Mouse (Mus musculus) adrenal gland, postnatal 36 days (tissue): ENCODE results near the gene Mpped1. TPM values are rescaled to one million over a fixed set of nuclear protein-coding genes. Genes with fewer than 3 reads are reported as not detected.

Experiments
- DNase-seq, 2 experiments: peaks; one replicate each; pipeline ENCODE4 v3.0.0; 2021; ENCODE audit warnings: mixed read lengths in 1 of 2
- total RNA-seq, 2 experiments: library from RNA; stranded (reverse); gene quantifications; 2 replicates each; pipeline ENCODE4 v1.2.3; 2021

Mpped1 gene
- total RNA-seq, 2 experiments from 2014 or later, result not detected

- no peak for DNase-seq
Measured at GRCm38 (mm10) chr15:83789046-83789445, 9.8 kb downstream of the Mpped1 start.

GRCm38 (mm10) chr15:83796924-83797323 is 17.7 kb downstream of the Mpped1 start:
- no peak for DNase-seq

- DNase-seq, result no peak
Measured at GRCm38 (mm10) chr15:83798964-83799363, 19.7 kb downstream of the Mpped1 start.

- no peak for DNase-seq
Measured at GRCm38 (mm10) chr15:83801011-83801410, 21.7 kb downstream of the Mpped1 start.

- no peak for DNase-seq
Measured at GRCm38 (mm10) chr15:83814106-83814505, 34.8 kb downstream of the Mpped1 start.

- no peak for DNase-seq
Measured at GRCm38 (mm10) chr15:83828011-83828410, 48.7 kb downstream of the Mpped1 start.

GRCm38 (mm10) chr15:83829226-83829625 is 50.0 kb downstream of the Mpped1 start:
- DNase-seq, result no peak

- DNase-seq, result no peak
Measured at GRCm38 (mm10) chr15:83832265-83832664, 53.0 kb downstream of the Mpped1 start.

- DNase-seq, result no peak
Measured at GRCm38 (mm10) chr15:83840950-83841719, 61.9 kb downstream of the Mpped1 start.

GRCm38 (mm10) chr15:83842419-83842818 is 63.2 kb downstream of the Mpped1 start:
- no peak for DNase-seq

GRCm38 (mm10) chr15:83842915-83843789 is 63.9 kb downstream of the Mpped1 start:
- no peak for DNase-seq

GRCm38 (mm10) chr15:83845734-83846133 is 66.5 kb downstream of the Mpped1 start:
- no peak for DNase-seq

- DNase-seq, result no peak
Measured at GRCm38 (mm10) chr15:83846592-83846991, 67.3 kb downstream of the Mpped1 start.

GRCm38 (mm10) chr15:83847512-83847911 is 68.2 kb downstream of the Mpped1 start:
- DNase-seq, result no peak

GRCm38 (mm10) chr15:83848193-83848592 is 68.9 kb downstream of the Mpped1 start:
- no peak for DNase-seq

GRCm38 (mm10) chr15:83853400-83853811 is 74.1 kb downstream of the Mpped1 start:
- DNase-seq, result no peak

GRCm38 (mm10) chr15:83857129-83857528 is 77.9 kb downstream of the Mpped1 start:
- DNase-seq, result peak; percentile 70 to 74

GRCm38 (mm10) chr15:83865626-83866025 is 86.4 kb downstream of the Mpped1 start:
- no peak for DNase-seq

- no peak for DNase-seq
Measured at GRCm38 (mm10) chr15:83870936-83871335, 91.7 kb downstream of the Mpped1 start.

GRCm38 (mm10) chr15:83877155-83877866 is 98.0 kb downstream of the Mpped1 start:
- no peak for DNase-seq

- no peak for DNase-seq
Measured at GRCm38 (mm10) chr15:83877898-83878297, 98.6 kb downstream of the Mpped1 start.

GRCm38 (mm10) chr15:83879845-83880244 is 100.6 kb downstream of the Mpped1 start:
- DNase-seq, result peak; percentile 58 to 71
